Mouse (Mus musculus): ENCODE data around the gene Nup107.
"Not testable (repeated sequence)": the region's sequence is repeated elsewhere in the genome, so short reads cannot be mapped to it uniquely, and the experiment has no call there.

Nup107 gene

GRCm38 (mm10) chr10:117765116-117765894 lies 27.2 kb downstream of the Nup107 start:
- no peak for DNase-seq (ENCODE audit: low read depth, low spot score)

DNA sequence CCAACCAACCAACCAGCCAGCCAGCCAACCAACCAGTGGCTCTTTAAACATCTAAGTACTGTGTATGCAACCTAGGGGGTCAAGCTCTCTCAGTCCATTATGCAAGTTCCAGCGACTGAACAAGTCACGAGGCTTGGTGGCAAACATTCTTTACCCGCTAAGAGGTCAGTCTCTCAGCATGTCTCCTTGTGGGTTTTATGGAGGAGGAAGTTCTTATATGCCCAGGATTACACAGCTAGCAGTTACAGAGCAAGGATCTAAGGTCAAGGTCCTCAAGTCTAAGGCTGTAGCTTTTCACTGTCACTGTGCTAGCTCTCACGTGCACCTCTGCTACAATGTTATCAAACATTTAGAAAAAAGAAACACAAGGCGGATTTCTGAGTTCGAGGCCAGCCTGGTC lies 27.9 kb downstream of the Nup107 start:
- DNase-seq (ENCODE audit: low read depth, low spot score) = no peak

- DNase-seq (ENCODE audit: low read depth, low spot score) = no peak
Measured at GRCm38 (mm10) chr10:117763588-117764190, 28.8 kb downstream of the Nup107 start.

GRCm38 (mm10) chr10:117762966-117763365 lies 29.5 kb downstream of the Nup107 start:
- no peak for DNase-seq (ENCODE audit: low read depth, low spot score)

DNA sequence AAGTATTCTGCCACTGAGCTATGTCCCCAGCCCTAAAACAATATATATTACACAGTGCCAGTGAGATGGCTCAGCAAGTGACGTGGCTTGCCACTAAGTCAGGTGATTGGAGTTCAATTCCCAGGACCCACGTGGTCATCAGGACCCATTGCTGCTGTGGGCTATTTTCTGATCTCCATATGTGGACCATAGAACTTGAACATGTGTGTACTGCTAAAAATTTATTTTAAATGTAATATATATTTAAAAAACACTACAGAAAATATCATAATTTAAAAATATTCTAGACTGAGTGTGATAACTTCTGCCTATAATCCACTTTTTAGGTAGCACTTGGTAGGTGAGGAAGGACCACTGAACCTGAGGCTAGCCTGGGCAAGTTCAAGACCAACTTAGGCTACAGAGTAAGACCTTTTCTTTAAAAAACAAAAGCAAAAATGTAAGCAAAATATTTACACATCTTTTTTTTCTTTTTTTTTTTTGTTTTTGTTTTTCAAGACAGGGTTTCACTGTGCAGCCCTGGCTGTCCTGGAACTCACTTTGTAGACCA lies 30.1 kb downstream of the Nup107 start:
- DNase-seq (ENCODE audit: low read depth, low spot score) = no peak

DNA sequence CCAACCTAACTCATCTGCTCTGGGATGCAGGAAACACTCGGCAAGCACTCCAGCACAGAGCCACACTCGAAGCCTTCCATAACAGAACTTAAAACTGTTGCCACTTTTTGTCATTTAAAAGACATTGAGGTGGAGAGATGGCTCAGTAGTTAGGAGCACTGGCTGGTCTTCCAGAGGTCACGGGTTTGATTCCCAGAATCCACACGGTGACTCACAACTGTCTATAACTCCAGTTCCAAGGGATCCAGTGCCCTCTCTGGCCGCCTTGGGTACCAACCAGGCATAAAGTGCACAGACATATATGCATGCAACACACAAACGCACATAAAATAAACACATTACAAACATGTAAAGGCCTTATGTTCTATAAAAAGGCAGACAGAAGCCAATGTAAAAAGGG lies 31.0 kb downstream of the Nup107 start:
- DNase-seq (ENCODE audit: low read depth, low spot score) = no peak

DNA sequence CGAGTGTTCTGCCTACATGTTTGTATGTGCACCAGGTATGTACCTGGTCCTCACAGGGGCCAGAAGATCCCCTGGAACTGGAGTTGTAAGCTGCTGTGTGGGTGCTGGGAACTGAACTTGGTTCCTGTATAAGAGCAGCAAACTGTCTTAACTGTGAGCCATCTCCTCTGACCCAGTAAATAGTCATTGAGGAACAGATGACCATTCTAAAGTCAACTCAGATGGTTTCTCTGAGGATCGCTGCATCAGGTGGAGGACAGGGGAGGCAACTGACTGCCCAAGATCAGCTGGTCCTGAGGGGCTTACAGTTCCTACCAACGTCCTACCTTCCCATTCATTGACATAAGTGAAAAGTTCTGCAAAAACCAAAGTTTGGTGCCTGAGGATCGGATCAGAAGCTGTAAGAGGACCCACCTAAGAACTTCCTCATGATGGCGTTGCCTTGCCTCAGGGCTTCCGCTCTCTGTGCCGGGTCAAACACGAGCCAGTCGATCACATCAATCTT lies 31.6 kb downstream of the Nup107 start:
- DNase-seq (ENCODE audit: low read depth, low spot score) = no peak

- DNase-seq (ENCODE audit: low read depth, low spot score) = no peak
Measured at GRCm38 (mm10) chr10:117759844-117760630, 32.5 kb downstream of the Nup107 start.

DNA sequence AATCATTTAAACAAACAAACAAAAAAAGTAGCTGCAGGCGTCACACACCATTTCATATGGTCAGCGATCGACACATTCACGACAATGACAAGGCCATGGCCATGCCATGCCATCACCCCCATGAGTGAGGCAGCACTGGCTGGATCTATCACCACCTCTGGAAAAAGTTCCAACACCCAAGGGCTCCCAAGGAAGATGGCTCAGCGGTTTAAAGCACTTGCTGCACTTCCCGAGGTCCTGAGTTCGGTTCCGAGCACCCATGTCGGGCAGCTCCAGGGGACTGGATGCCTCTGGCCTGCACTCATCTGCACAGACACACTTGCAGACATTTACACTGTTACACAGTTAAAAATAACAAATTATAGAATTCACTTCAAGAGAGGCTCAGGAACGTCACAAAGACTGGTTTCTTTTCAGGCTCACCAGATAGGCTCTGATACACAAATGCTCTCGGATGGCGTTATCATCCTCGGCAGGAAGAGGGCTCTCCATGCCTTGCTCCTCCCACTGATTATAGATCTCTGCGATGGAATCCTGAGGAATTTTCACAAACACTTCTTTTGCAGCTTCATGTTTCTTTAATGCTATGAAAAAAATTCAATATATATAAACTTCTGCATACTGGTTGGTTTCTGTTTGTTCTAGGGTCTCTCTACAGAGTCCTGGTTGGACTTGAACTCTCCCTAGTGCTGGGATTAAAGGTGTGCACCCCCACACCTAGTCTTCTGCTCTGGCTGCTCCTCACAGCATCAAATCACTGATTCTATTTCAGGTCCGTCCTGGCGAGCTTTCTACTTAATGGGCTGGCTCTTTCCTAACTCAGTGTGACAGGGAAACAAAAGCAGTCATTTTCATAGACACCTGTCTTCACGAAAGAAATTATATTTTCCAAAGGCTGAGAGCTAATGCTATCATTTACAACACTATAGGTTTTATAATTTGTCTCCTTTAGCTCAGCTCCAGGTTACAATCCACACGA lies 33.5 kb downstream of the Nup107 start:
- DNase-seq (ENCODE audit: low read depth, low spot score) = no peak

DNA sequence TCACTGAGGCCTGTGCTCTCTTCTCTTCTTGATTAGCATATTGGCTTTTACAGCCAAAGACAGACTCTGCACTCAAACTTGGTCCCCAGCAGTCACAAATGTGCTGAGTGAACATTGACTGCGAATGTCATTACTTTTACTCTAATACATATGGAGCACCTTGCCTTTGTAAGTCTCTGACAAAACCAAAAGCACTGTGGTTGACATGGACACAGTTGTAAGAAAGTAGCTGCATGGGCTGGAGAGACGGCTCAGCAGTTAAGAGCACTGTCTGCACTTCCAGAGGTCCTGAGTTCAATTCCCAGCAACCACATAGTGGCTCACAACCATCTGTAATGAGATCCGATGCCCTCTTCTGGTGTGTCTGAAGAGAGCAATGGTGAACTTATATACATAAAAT lies 34.2 kb downstream of the Nup107 start:
- not testable (repeated sequence) for DNase-seq (ENCODE audit: low read depth, low spot score)

DNA sequence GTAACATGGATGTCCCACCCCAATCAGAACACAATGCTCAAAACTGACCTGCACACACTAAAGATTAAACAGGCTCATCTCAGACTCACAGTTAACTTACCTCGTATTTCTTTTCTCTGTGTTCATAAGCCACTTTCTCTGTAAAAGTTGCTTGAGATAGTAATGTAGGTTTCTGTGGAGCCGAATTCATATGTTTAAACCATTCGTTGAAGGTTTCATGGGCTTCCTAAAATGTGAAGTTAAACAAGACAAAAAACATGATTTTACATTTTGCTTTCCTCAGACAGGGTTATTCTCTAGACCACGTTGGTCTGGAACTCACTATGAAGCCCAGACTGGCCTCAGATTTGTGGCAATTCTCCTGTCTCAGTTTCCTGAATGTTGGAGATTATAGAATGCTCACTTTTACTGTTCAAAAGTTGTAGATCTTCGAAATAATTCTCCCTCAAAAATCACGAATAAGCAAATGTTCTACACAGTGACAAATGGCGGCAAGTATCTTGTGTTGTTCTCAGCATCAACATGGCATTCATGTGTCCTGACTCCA lies 34.6 kb downstream of the Nup107 start:
- no peak for DNase-seq (ENCODE audit: low read depth, low spot score)

DNA sequence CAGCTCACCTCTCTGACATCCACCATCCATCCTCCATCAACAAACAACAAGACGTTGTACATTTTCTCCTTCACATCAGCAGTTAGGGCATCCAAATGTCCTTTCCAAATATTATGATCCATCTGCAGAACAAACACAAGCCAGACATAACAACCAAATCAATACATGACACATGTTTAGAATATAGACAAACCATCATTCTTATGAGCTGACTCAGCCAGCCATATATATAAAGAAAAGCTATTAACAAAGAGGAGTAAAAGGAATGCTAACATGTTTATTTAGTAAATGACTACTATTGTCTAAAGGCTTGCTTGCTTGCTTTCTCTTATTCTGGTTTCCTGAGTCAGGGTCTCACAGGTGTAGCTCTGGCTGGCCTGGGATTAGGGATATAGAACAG lies 35.2 kb downstream of the Nup107 start:
- no peak for DNase-seq (ENCODE audit: low read depth, low spot score)

DNA sequence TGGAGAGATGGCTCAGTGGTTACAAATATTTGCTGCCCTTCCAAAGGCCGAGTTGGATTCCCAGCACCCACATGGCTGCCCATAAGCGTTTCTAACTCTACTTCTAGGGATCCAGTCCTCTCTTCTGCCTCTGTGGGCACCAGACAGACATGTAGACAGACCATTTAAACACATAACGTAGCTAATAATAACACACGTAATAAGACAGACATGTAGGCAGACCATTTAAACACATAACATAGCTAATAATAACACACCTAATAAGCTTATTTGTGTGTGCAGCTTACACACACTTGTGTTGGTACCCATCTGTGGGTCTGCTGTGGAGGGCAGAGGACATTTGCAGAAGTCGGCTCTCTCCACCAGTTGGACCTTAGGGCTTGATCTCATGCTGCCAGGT lies 35.7 kb downstream of the Nup107 start:
- DNase-seq (ENCODE audit: low read depth, low spot score) = no peak

GRCm38 (mm10) chr10:117755799-117756467 lies 36.6 kb downstream of the Nup107 start:
- DNase-seq (ENCODE audit: low read depth, low spot score) = no peak

DNA sequence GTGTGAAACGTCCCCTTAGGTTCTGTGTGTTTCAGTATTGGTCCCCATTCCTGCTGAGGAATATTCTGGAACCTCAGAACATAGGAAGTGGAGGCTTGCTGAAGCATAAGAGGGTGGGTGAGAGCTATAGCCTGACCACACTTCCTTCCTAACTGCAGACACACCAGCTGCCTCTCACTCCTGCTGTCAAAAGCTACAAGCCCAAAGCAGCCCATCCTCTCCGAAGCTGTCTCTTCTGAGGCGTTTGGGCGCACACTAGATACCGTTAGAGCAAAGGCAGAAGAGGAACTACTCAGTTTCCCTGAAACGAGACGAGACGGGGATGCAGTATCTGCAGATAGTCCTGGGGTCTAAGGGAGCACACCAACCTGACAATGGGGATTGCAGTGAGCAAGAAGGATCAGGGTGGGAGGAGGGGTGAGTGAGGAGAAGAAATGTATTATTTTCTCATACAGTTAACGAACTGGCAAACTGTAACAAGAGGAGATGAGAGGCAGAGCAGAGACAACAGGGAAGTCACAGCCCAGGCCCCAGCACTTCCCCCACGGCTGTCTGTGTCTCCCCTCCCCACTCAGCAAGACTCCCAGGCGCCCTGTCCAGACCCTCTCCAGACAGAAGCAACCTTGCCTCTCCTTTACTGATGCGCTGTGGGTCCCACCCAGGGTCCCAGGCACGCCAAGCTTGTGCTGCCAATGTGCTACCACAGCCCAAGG lies 37.3 kb downstream of the Nup107 start:
- DNase-seq (ENCODE audit: low read depth, low spot score) = no peak

GRCm38 (mm10) chr10:117754609-117754940 lies 37.9 kb downstream of the Nup107 start:
- no peak for DNase-seq (ENCODE audit: low read depth, low spot score)

- DNase-seq (ENCODE audit: low read depth, low spot score) = no peak
Measured at GRCm38 (mm10) chr10:117753711-117754608, 38.5 kb downstream of the Nup107 start.

DNA sequence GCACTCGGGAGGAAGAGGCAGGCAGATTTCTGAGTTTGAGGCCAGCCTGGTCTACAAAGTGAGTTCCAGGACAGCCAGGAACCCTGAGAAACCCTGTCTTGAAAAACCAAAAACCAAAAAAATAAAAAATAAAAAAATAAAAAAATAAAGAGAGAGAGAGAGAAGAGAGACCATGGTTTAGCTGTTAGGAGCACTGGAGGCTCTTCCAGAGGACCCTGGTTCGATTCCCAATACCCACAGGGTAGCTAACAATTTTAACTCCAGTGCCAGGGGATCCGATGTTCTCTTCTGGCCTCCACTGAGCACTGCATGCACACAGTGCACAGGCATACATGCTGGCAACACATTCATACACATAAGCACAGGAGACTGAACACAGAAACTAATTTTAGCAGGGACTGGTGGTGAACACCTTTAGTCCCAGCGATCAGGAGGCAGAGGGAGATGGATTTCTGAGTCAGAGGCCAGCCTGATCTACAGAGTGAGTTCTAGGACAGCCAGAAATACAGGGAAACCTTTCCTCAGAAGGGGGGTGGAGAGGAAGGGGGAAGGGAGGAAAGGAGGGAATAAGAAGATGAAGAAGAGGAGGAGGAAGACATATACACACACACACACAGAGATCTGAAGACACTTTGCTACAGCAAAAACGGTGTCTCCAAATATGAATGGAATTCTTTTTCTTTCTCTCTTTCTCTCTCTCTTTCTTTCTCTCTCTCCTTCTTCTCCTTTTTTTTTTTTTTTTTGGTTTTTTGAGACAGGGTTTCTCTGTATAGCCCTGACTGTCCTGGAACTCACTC lies 39.5 kb downstream of the Nup107 start:
- DNase-seq (ENCODE audit: low read depth, low spot score) = no peak

All from forelimb bud, embryonic 11.5 days (tissue).